Mouse (Mus musculus): ENCODE measurements around the gene Rarres1. TPM values are rescaled to one million over a fixed set of nuclear protein-coding genes. Genes with fewer than 3 reads are reported as not detected.

The Rarres1 gene
- polyA plus RNA-seq, 1 experiment from 2014 or later = 2.6 TPM

GRCm38 (mm10) chr3:67482400-67482799 lies 32.9 kb downstream of the Rarres1 start:
- ATAC-seq = no peak
- Histone ChIP-seq H3K4me3 (ENCODE audit: low read depth, low read length) (no peak overlapping the region), H3K4me2 (replicated peaks; ENCODE audit: low read depth, low read length) (no peak overlapping the region), H3K27ac (ENCODE audit: low read length) (no peak overlapping the region), H3K4me1 (ENCODE audit: insufficient read depth, low read depth, low read length) (no peaks in the 10 kb centered on the region), H3K9me3 (ENCODE audit: low read length) (no peaks in the 10 kb centered on the region), H3K27me3 (replicated peaks; ENCODE audit: insufficient read depth, low read length) (no peaks in the 10 kb centered on the region), H3K36me3 (ENCODE audit: insufficient read depth, low read length) (no peaks in the 10 kb centered on the region), H3K9ac (replicated peaks; ENCODE audit: low read depth) (no peak overlapping the region)
- WGBS = 91% methylated on average over 10 of the region's 10 CpGs
- DNase-seq (ENCODE audit: low spot score) = no peak
- no peak for TF ChIP-seq EP300 (IDR thresholded peaks at IDR 0.05)
- TF ChIP-seq CTCF (IDR thresholded peaks at IDR 0.05) = no peak

GRCm38 (mm10) chr3:67479806-67480205 lies 35.5 kb downstream of the Rarres1 start:
- no peaks in the 10 kb centered on the region for H3K4me1 ChIP-seq (ENCODE audit: insufficient read depth, low read depth, low read length)
- no peak overlapping the region for H3K27ac ChIP-seq (ENCODE audit: low read length)
- no peak overlapping the region for H3K4me2 ChIP-seq (replicated peaks; ENCODE audit: low read depth, low read length)
- H3K4me3 ChIP-seq (ENCODE audit: low read depth, low read length) = no peak overlapping the region
- H3K36me3 ChIP-seq (ENCODE audit: insufficient read depth, low read length) = no peaks in the 10 kb centered on the region
- H3K9me3 ChIP-seq (ENCODE audit: low read length) = no peaks in the 10 kb centered on the region
- ATAC-seq (no peak), DNase-seq (ENCODE audit: low spot score) (no peak)
- WGBS = 93% methylated on average over 11 of the region's 11 CpGs
- H3K9ac ChIP-seq (replicated peaks; ENCODE audit: low read depth) = no peak overlapping the region
- H3K27me3 ChIP-seq (replicated peaks; ENCODE audit: insufficient read depth, low read length) = no peaks in the 10 kb centered on the region
- TF ChIP-seq CTCF (IDR thresholded peaks at IDR 0.05) (no peak), EP300 (IDR thresholded peaks at IDR 0.05) (no peak)

- no peaks in the 10 kb centered on the region for H3K9me3 ChIP-seq (ENCODE audit: low read length)
- DNase-seq (ENCODE audit: low spot score) (no peak), ATAC-seq (no peak)
- 70% methylated on average over 6 of the region's 6 CpGs for WGBS
- no peak overlapping the region for H3K9ac ChIP-seq (replicated peaks; ENCODE audit: low read depth)
- H3K27ac ChIP-seq (ENCODE audit: low read length) = no peak overlapping the region
- H3K36me3 ChIP-seq (ENCODE audit: insufficient read depth, low read length) = peaks cover 7% of the 10 kb centered on the region; the same call in 1 of the 2 replicates
- TF ChIP-seq EP300 (IDR thresholded peaks at IDR 0.05) (no peak), CTCF (IDR thresholded peaks at IDR 0.05) (no peak)
- H3K4me2 ChIP-seq (replicated peaks; ENCODE audit: low read depth, low read length) = no peak overlapping the region
- H3K4me3 ChIP-seq (ENCODE audit: low read depth, low read length) = no peak overlapping the region
- no peaks in the 10 kb centered on the region for H3K4me1 ChIP-seq (ENCODE audit: insufficient read depth, low read depth, low read length)
- no peaks in the 10 kb centered on the region for H3K27me3 ChIP-seq (replicated peaks; ENCODE audit: insufficient read depth, low read length)
Observed at GRCm38 (mm10) chr3:67473438-67473837, 41.9 kb downstream of the Rarres1 start.

GRCm38 (mm10) chr3:67471408-67472127 lies 43.8 kb downstream of the Rarres1 start:
- Histone ChIP-seq H3K9ac (replicated peaks; ENCODE audit: low read depth) (no peak overlapping the region), H3K27ac (ENCODE audit: low read length) (no peak overlapping the region), H3K4me3 (ENCODE audit: low read depth, low read length) (no peak overlapping the region), H3K9me3 (ENCODE audit: low read length) (no peaks in the 10 kb centered on the region), H3K36me3 (ENCODE audit: insufficient read depth, low read length) (peaks cover 7% of the 10 kb centered on the region; the same call in 1 of the 2 replicates), H3K4me2 (replicated peaks; ENCODE audit: low read depth, low read length) (no peak overlapping the region), H3K4me1 (ENCODE audit: insufficient read depth, low read depth, low read length) (no peaks in the 10 kb centered on the region), H3K27me3 (replicated peaks; ENCODE audit: insufficient read depth, low read length) (no peaks in the 10 kb centered on the region)
- WGBS = 73% methylated on average over 4 of the region's 4 CpGs
- DNase-seq (ENCODE audit: low spot score) (no peak), ATAC-seq (no peak)
- TF ChIP-seq EP300 (IDR thresholded peaks at IDR 0.05) (no peak), CTCF (IDR thresholded peaks at IDR 0.05) (no peak)

- no peak overlapping the region for H3K9ac ChIP-seq (replicated peaks; ENCODE audit: low read depth)
- no peak overlapping the region for H3K27ac ChIP-seq (ENCODE audit: low read length)
- peaks cover 4% of the 10 kb centered on the region; the same call in 1 of the 2 replicates for H3K36me3 ChIP-seq (ENCODE audit: insufficient read depth, low read length)
- no peaks in the 10 kb centered on the region for H3K27me3 ChIP-seq (replicated peaks; ENCODE audit: insufficient read depth, low read length)
- no peak for DNase-seq (ENCODE audit: low spot score)
- no peak overlapping the region for H3K4me2 ChIP-seq (replicated peaks; ENCODE audit: low read depth, low read length)
- peaks cover 5% of the 10 kb centered on the region; the same call in 1 of the 2 replicates for H3K4me1 ChIP-seq (ENCODE audit: insufficient read depth, low read depth, low read length)
- ATAC-seq = no peak
- no peak overlapping the region for H3K4me3 ChIP-seq (ENCODE audit: low read depth, low read length)
- no peak for TF ChIP-seq CTCF (IDR thresholded peaks at IDR 0.05)
- no peak for TF ChIP-seq EP300 (IDR thresholded peaks at IDR 0.05)
- WGBS = 89% methylated on average over 2 of the region's 2 CpGs
- no peaks in the 10 kb centered on the region for H3K9me3 ChIP-seq (ENCODE audit: low read length)
Observed at GRCm38 (mm10) chr3:67467281-67467680, 48.0 kb downstream of the Rarres1 start.

GRCm38 (mm10) chr3:67466576-67466975 lies 48.7 kb downstream of the Rarres1 start:
- TF ChIP-seq EP300 (IDR thresholded peaks at IDR 0.05) = no peak
- TF ChIP-seq CTCF (IDR thresholded peaks at IDR 0.05) = no peak
- Histone ChIP-seq H3K9me3 (ENCODE audit: low read length) (no peaks in the 10 kb centered on the region), H3K27me3 (replicated peaks; ENCODE audit: insufficient read depth, low read length) (no peaks in the 10 kb centered on the region), H3K27ac (ENCODE audit: low read length) (no peak overlapping the region), H3K36me3 (ENCODE audit: insufficient read depth, low read length) (peaks cover 4% of the 10 kb centered on the region; the same call in 1 of the 2 replicates), H3K9ac (replicated peaks; ENCODE audit: low read depth) (no peak overlapping the region), H3K4me1 (ENCODE audit: insufficient read depth, low read depth, low read length) (peaks cover 5% of the 10 kb centered on the region; the same call in 1 of the 2 replicates), H3K4me3 (ENCODE audit: low read depth, low read length) (no peak overlapping the region), H3K4me2 (replicated peaks; ENCODE audit: low read depth, low read length) (no peak overlapping the region)
- 95% methylated on average over 5 of the region's 5 CpGs for WGBS
- ATAC-seq (no peak), DNase-seq (ENCODE audit: low spot score) (no peak)
